Mouse (Mus musculus): ENCODE measurements around the gene Smad3. TPM values are rescaled to one million over a fixed set of nuclear protein-coding genes. Genes with fewer than 3 reads are reported as not detected.

Gene Smad3
- polyA plus RNA-seq, 1 experiment = 17.1 TPM

GRCm38 (mm10) chr9:63663222-63663621 lies 94.6 kb downstream of the Smad3 start:
- WGBS = 78% methylated on average over 10 of the region's 10 CpGs
- TF ChIP-seq POLR2A (IDR thresholded peaks at IDR 0.05; ENCODE audit: borderline replicate concordance, control insufficient read depth, low read depth, low read length) = no peak
- TF ChIP-seq CTCF (IDR thresholded peaks at IDR 0.05; ENCODE audit: control insufficient read depth, insufficient read depth, low read length) = no peak
- no peak overlapping the region for H3K4me3 ChIP-seq (replicated peaks; ENCODE audit: control insufficient read depth, low read depth, low read length)
- H3K27ac ChIP-seq (ENCODE audit: control insufficient read depth, insufficient read depth, low read depth, low read length, poor library complexity) = no peak overlapping the region
- H3K4me1 ChIP-seq (ENCODE audit: control insufficient read depth, insufficient read depth, low read length) = no peaks in the 10 kb centered on the region

GRCm38 (mm10) chr9:63662759-63663158 lies 95.0 kb downstream of the Smad3 start:
- no peak for TF ChIP-seq CTCF (IDR thresholded peaks at IDR 0.05; ENCODE audit: control insufficient read depth, insufficient read depth, low read length)
- TF ChIP-seq POLR2A (IDR thresholded peaks at IDR 0.05; ENCODE audit: borderline replicate concordance, control insufficient read depth, low read depth, low read length) = no peak
- 80% methylated on average over 7 of the region's 7 CpGs for WGBS
- Histone ChIP-seq H3K4me1 (ENCODE audit: control insufficient read depth, insufficient read depth, low read length) (no peaks in the 10 kb centered on the region), H3K4me3 (replicated peaks; ENCODE audit: control insufficient read depth, low read depth, low read length) (no peak overlapping the region), H3K27ac (ENCODE audit: control insufficient read depth, insufficient read depth, low read depth, low read length, poor library complexity) (no peak overlapping the region)

- no peak for TF ChIP-seq POLR2A (IDR thresholded peaks at IDR 0.05; ENCODE audit: borderline replicate concordance, control insufficient read depth, low read depth, low read length)
- no peak for TF ChIP-seq CTCF (IDR thresholded peaks at IDR 0.05; ENCODE audit: control insufficient read depth, insufficient read depth, low read length)
- H3K4me1 ChIP-seq (ENCODE audit: control insufficient read depth, insufficient read depth, low read length) = no peaks in the 10 kb centered on the region
- H3K27ac ChIP-seq (ENCODE audit: control insufficient read depth, insufficient read depth, low read depth, low read length, poor library complexity) = no peak overlapping the region
- WGBS = 92% methylated on average over 3 of the region's 3 CpGs
- no peak overlapping the region for H3K4me3 ChIP-seq (replicated peaks; ENCODE audit: control insufficient read depth, low read depth, low read length)
Measured at GRCm38 (mm10) chr9:63660691-63661090, 97.1 kb downstream of the Smad3 start.

GRCm38 (mm10) chr9:63660061-63660460 lies 97.7 kb downstream of the Smad3 start:
- TF ChIP-seq POLR2A (IDR thresholded peaks at IDR 0.05; ENCODE audit: borderline replicate concordance, control insufficient read depth, low read depth, low read length) = no peak
- no peak for TF ChIP-seq CTCF (IDR thresholded peaks at IDR 0.05; ENCODE audit: control insufficient read depth, insufficient read depth, low read length)
- 88% methylated on average over 4 of the region's 4 CpGs for WGBS

GRCm38 (mm10) chr9:63658970-63659371 lies 98.8 kb downstream of the Smad3 start:
- WGBS = 89% methylated on average over 5 of the region's 5 CpGs
- Histone ChIP-seq H3K4me1 (ENCODE audit: control insufficient read depth, insufficient read depth, low read length) (no peaks in the 10 kb centered on the region), H3K4me3 (replicated peaks; ENCODE audit: control insufficient read depth, low read depth, low read length) (no peak overlapping the region), H3K27ac (ENCODE audit: control insufficient read depth, insufficient read depth, low read depth, low read length, poor library complexity) (no peak overlapping the region)
- TF ChIP-seq CTCF (IDR thresholded peaks at IDR 0.05; ENCODE audit: control insufficient read depth, insufficient read depth, low read length) (no peak), POLR2A (IDR thresholded peaks at IDR 0.05; ENCODE audit: borderline replicate concordance, control insufficient read depth, low read depth, low read length) (no peak)

More at GRCm38 (mm10) chr9:63660061-63660460, 97.7 kb downstream of the Smad3 start:
- H3K27ac ChIP-seq (ENCODE audit: control insufficient read depth, insufficient read depth, low read depth, low read length, poor library complexity) = no peak overlapping the region
- H3K4me3 ChIP-seq (replicated peaks; ENCODE audit: control insufficient read depth, low read depth, low read length) = no peak overlapping the region
- no peaks in the 10 kb centered on the region for H3K4me1 ChIP-seq (ENCODE audit: control insufficient read depth, insufficient read depth, low read length)

GRCm38 (mm10) chr9:63658436-63658835 lies 99.4 kb downstream of the Smad3 start:
- H3K4me3 ChIP-seq (replicated peaks; ENCODE audit: control insufficient read depth, low read depth, low read length) = no peak overlapping the region
- TF ChIP-seq POLR2A (IDR thresholded peaks at IDR 0.05; ENCODE audit: borderline replicate concordance, control insufficient read depth, low read depth, low read length) (no peak), CTCF (IDR thresholded peaks at IDR 0.05; ENCODE audit: control insufficient read depth, insufficient read depth, low read length) (no peak)
- H3K27ac ChIP-seq (ENCODE audit: control insufficient read depth, insufficient read depth, low read depth, low read length, poor library complexity) = no peak overlapping the region
- no peaks in the 10 kb centered on the region for H3K4me1 ChIP-seq (ENCODE audit: control insufficient read depth, insufficient read depth, low read length)
- 80% methylated on average over 9 of the region's 9 CpGs for WGBS

GRCm38 (mm10) chr9:63657167-63657566 lies 100.6 kb downstream of the Smad3 start:
- TF ChIP-seq CTCF (IDR thresholded peaks at IDR 0.05; ENCODE audit: control insufficient read depth, insufficient read depth, low read length) (no peak), POLR2A (IDR thresholded peaks at IDR 0.05; ENCODE audit: borderline replicate concordance, control insufficient read depth, low read depth, low read length) (no peak)
- Histone ChIP-seq H3K27ac (ENCODE audit: control insufficient read depth, insufficient read depth, low read depth, low read length, poor library complexity) (no peak overlapping the region), H3K4me1 (ENCODE audit: control insufficient read depth, insufficient read depth, low read length) (no peaks in the 10 kb centered on the region), H3K4me3 (replicated peaks; ENCODE audit: control insufficient read depth, low read depth, low read length) (no peak overlapping the region)
- WGBS = 86% methylated on average over 4 of the region's 4 CpGs

- no peak overlapping the region for H3K27ac ChIP-seq (ENCODE audit: control insufficient read depth, insufficient read depth, low read depth, low read length, poor library complexity)
- TF ChIP-seq CTCF (IDR thresholded peaks at IDR 0.05; ENCODE audit: control insufficient read depth, insufficient read depth, low read length) = no peak
- no peak for TF ChIP-seq POLR2A (IDR thresholded peaks at IDR 0.05; ENCODE audit: borderline replicate concordance, control insufficient read depth, low read depth, low read length)
- no peaks in the 10 kb centered on the region for H3K4me1 ChIP-seq (ENCODE audit: control insufficient read depth, insufficient read depth, low read length)
- no peak overlapping the region for H3K4me3 ChIP-seq (replicated peaks; ENCODE audit: control insufficient read depth, low read depth, low read length)
- 83% methylated on average over 1 of the region's 1 CpGs for WGBS
Measured at GRCm38 (mm10) chr9:63655092-63655491, 102.7 kb downstream of the Smad3 start.

- Histone ChIP-seq H3K4me1 (ENCODE audit: control insufficient read depth, insufficient read depth, low read length) (no peaks in the 10 kb centered on the region), H3K4me3 (replicated peaks; ENCODE audit: control insufficient read depth, low read depth, low read length) (no peak overlapping the region), H3K27ac (ENCODE audit: control insufficient read depth, insufficient read depth, low read depth, low read length, poor library complexity) (no peak overlapping the region)
- 86% methylated on average over 8 of the region's 8 CpGs for WGBS
- TF ChIP-seq CTCF (IDR thresholded peaks at IDR 0.05; ENCODE audit: control insufficient read depth, insufficient read depth, low read length) = no peak
- no peak for TF ChIP-seq POLR2A (IDR thresholded peaks at IDR 0.05; ENCODE audit: borderline replicate concordance, control insufficient read depth, low read depth, low read length)
Measured at GRCm38 (mm10) chr9:63654575-63654974, 103.2 kb downstream of the Smad3 start.

Measured in bone marrow, adult 2 months (tissue).